Mouse (Mus musculus) lung, adult 2 months (tissue): ENCODE data around the gene D7Ertd443e. TPM values are rescaled to one million over a fixed set of nuclear protein-coding genes. Genes with fewer than 3 reads are reported as not detected.
A peak's percentile ranks its signal among the peaks of the same experiment; 100 is the strongest.

Experiments used
- DNase-seq: peaks from one replicate; pipeline ENCODE4 v3.0.0; 2022
- H3K4me1 ChIP-seq: fragments of 200-500 bp; 2 replicates; pipeline ENCODE4 v1.6.1; 2011; ENCODE audit warnings: low read length; ENCODE audit not compliant: control insufficient read depth, insufficient read depth
- H3K4me3 ChIP-seq: fragments of 200-500 bp; replicated peaks from 2 replicates; pipeline ENCODE3; 2011; ENCODE audit warnings: low read depth, mild to moderate bottlenecking, control low read depth, low read length; ENCODE audit errors: extremely low read depth
- CTCF ChIP-seq: fragments of 200-500 bp; IDR thresholded peaks from 2 replicates; pipeline ENCODE4 v1.5.1; 2011; ENCODE audit warnings: mild to moderate bottlenecking, low read length, control low read depth; ENCODE audit not compliant: insufficient read depth
- POLR2A ChIP-seq: fragments of 200-500 bp; IDR thresholded peaks from 2 replicates; pipeline ENCODE4 v1.6.1; 2011; ENCODE audit warnings: low read depth, mild to moderate bottlenecking, control low read depth, low read length, borderline replicate concordance; ENCODE audit errors: extremely low read depth
- WGBS: fragments of 180-500 bp; shearing (Covaris S2); methylation state at CpG from one replicate; pipeline ENCODE4 v1.1.7; 2018; 5-methylcytosine and 5-hydroxymethylcytosine counted together
- polyA plus RNA-seq: library from polyadenylated mRNA; depleted of rRNA; stranded (reverse); fragments of >200 nt; gene quantifications from 2 replicates; pipeline ENCODE4 v1.2.3, GENCODE M21; 2012

The D7Ertd443e gene
- polyA plus RNA-seq, 1 experiment, result 0.22 TPM

GRCm38 (mm10) chr7:134378273-134378672 lies 7.2 kb downstream of the D7Ertd443e start:
- no peak overlapping the region for H3K4me3 ChIP-seq
- H3K4me1 ChIP-seq, result no peaks in the 10 kb centered on the region
- TF ChIP-seq POLR2A, result no peak
- peak; percentile 69 for TF ChIP-seq CTCF
- WGBS, result 68% methylated on average over 4 of the region's 4 CpGs
- DNase-seq, result peak; percentile 30

- TF ChIP-seq CTCF (no peak), POLR2A (no peak)
- Histone ChIP-seq H3K4me1 (no peaks in the 10 kb centered on the region), H3K4me3 (no peak overlapping the region)
- WGBS, result 65% methylated on average over 7 of the region's 7 CpGs
- no peak for DNase-seq
Observed at GRCm38 (mm10) chr7:134376786-134377185, 8.7 kb downstream of the D7Ertd443e start.

GRCm38 (mm10) chr7:134372276-134372675 lies 13.2 kb downstream of the D7Ertd443e start:
- no peaks in the 10 kb centered on the region for H3K4me1 ChIP-seq
- WGBS, result 50% methylated on average over 5 of the region's 5 CpGs
- no peak for DNase-seq
- no peak for TF ChIP-seq POLR2A
- TF ChIP-seq CTCF, result no peak
- no peak overlapping the region for H3K4me3 ChIP-seq

- no peak for DNase-seq
- no peaks in the 10 kb centered on the region for H3K4me1 ChIP-seq
- H3K4me3 ChIP-seq, result no peak overlapping the region
- WGBS, result 80% methylated on average over 4 of the region's 4 CpGs
- TF ChIP-seq CTCF (no peak), POLR2A (no peak)
Observed at GRCm38 (mm10) chr7:134369241-134369640, 16.2 kb downstream of the D7Ertd443e start.

GRCm38 (mm10) chr7:134362257-134362870 lies 23.1 kb downstream of the D7Ertd443e start:
- no peaks in the 10 kb centered on the region for H3K4me1 ChIP-seq
- H3K4me3 ChIP-seq, result no peak overlapping the region
- 85% methylated on average over 7 of the region's 7 CpGs for WGBS
- TF ChIP-seq POLR2A, result no peak
- TF ChIP-seq CTCF, result no peak
- no peak for DNase-seq

GRCm38 (mm10) chr7:134348825-134349224 lies 36.6 kb downstream of the D7Ertd443e start:
- no peak for TF ChIP-seq POLR2A
- TF ChIP-seq CTCF, result peak; percentile 80
- 20% methylated on average over 6 of the region's 6 CpGs for WGBS
- no peak overlapping the region for H3K4me3 ChIP-seq
- no peaks in the 10 kb centered on the region for H3K4me1 ChIP-seq
- DNase-seq, result peak; percentile 43

GRCm38 (mm10) chr7:134342202-134342601 lies 43.3 kb downstream of the D7Ertd443e start:
- no peak overlapping the region for H3K4me3 ChIP-seq
- 62% methylated on average over 2 of the region's 2 CpGs for WGBS
- no peaks in the 10 kb centered on the region for H3K4me1 ChIP-seq
- TF ChIP-seq CTCF (no peak), POLR2A (no peak)
- DNase-seq, result no peak

GRCm38 (mm10) chr7:134335951-134336350 lies 49.5 kb downstream of the D7Ertd443e start:
- Histone ChIP-seq H3K4me1 (peaks cover 2% of the 10 kb centered on the region; the same call in 1 of the 2 replicates), H3K4me3 (no peak overlapping the region)
- TF ChIP-seq POLR2A (no peak), CTCF (no peak)
- WGBS, result 53% methylated on average over 3 of the region's 3 CpGs
- DNase-seq, result no peak

- no peak for TF ChIP-seq POLR2A
- TF ChIP-seq CTCF, result no peak
- no peak for DNase-seq
- H3K4me1 ChIP-seq, result no peaks in the 10 kb centered on the region
- WGBS, result 81% methylated on average over 10 of the region's 10 CpGs
- no peak overlapping the region for H3K4me3 ChIP-seq
Observed at GRCm38 (mm10) chr7:134320979-134321378, 64.5 kb downstream of the D7Ertd443e start.

- 92% methylated on average over 3 of the region's 3 CpGs for WGBS
- no peaks in the 10 kb centered on the region for H3K4me1 ChIP-seq
- DNase-seq, result no peak
- TF ChIP-seq CTCF (no peak), POLR2A (no peak)
- no peak overlapping the region for H3K4me3 ChIP-seq
Observed at GRCm38 (mm10) chr7:134302084-134302483, 83.4 kb downstream of the D7Ertd443e start.
